Mouse (Mus musculus) embryonic facial prominence, embryonic 13.5 days (tissue): ENCODE results near the gene Prdx1. TPM values are rescaled to one million over a fixed set of nuclear protein-coding genes. Genes with fewer than 3 reads are reported as not detected.

Experiments
- ATAC-seq: fragments of 200-750 bp; cut with Nextera tagmentation; 2 replicates; pipeline ENCODE4 v1.8.0; 2017; ENCODE audit warnings: low read depth; ENCODE audit not compliant: insufficient number of reproducible peaks, insufficient read depth, low FRiP score, low TSS enrichment
- H3K27ac ChIP-seq: fragments of 300-500 bp; sonication (generic); 2 replicates; pipeline ENCODE4 v1.5.1; 2015; ENCODE audit warnings: moderate library complexity, mild to moderate bottlenecking, inconsistent platforms
- H3K27me3 ChIP-seq: fragments of 300-500 bp; sonication (generic); 2 replicates; pipeline ENCODE4 v1.6.1; 2015; ENCODE audit warnings: mild to moderate bottlenecking, inconsistent platforms
- H3K36me3 ChIP-seq: fragments of 300-500 bp; sonication (generic); 2 replicates; pipeline ENCODE4 v1.6.1; 2015; ENCODE audit warnings: mild to moderate bottlenecking, inconsistent platforms
- H3K4me1 ChIP-seq: fragments of 300-500 bp; sonication (generic); 2 replicates; pipeline ENCODE4 v1.6.1; 2015; ENCODE audit warnings: inconsistent platforms
- H3K4me2 ChIP-seq: fragments of 300-500 bp; sonication (generic); 2 replicates; pipeline ENCODE4 v1.6.1; 2015; ENCODE audit warnings: moderate library complexity, mild to moderate bottlenecking, inconsistent platforms
- H3K4me3 ChIP-seq: fragments of 300-500 bp; sonication (generic); 2 replicates; pipeline ENCODE4 v1.5.1; 2015; ENCODE audit warnings: mild to moderate bottlenecking, inconsistent platforms
- H3K9ac ChIP-seq: fragments of 300-500 bp; sonication (generic); 2 replicates; pipeline ENCODE4 v1.6.1; 2015; ENCODE audit warnings: mild to moderate bottlenecking, inconsistent platforms
- H3K9me3 ChIP-seq: fragments of 300-500 bp; sonication (generic); 2 replicates; pipeline ENCODE4 v1.6.1; 2016; ENCODE audit warnings: inconsistent platforms
- WGBS: fragments of 180-500 bp; shearing (Covaris S2); methylation state at CpG from one replicate; pipeline ENCODE4 v1.1.7; 2015; ENCODE audit warnings: mixed read lengths; 5-methylcytosine and 5-hydroxymethylcytosine counted together
- polyA plus RNA-seq: library from polyadenylated mRNA; unstranded; fragments of >200 nt; fragmentation: Nextera tagmentation; extraction: Ambion mirVana; gene quantifications from 2 replicates; pipeline ENCODE4 v1.2.1, GENCODE M21; 2015

Prdx1 gene
- polyA plus RNA-seq, 1 experiment from 2014 or later: 1,215 TPM

- no peak overlapping the region for H3K27ac ChIP-seq
- no peaks in the 10 kb centered on the region for H3K9me3 ChIP-seq
- WGBS: 84% methylated on average over 9 of the region's 9 CpGs
- H3K36me3 ChIP-seq: no peaks in the 10 kb centered on the region
- H3K9ac ChIP-seq: no peak overlapping the region
- H3K4me1 ChIP-seq: no peaks in the 10 kb centered on the region
- no peak overlapping the region for H3K4me2 ChIP-seq
- ATAC-seq: no peak
- no peak overlapping the region for H3K4me3 ChIP-seq
- no peaks in the 10 kb centered on the region for H3K27me3 ChIP-seq
Observed at GRCm38 (mm10) chr4:116731077-116731476, 45.7 kb downstream of the Prdx1 start.

- ATAC-seq: no peak
- Histone ChIP-seq H3K36me3 (no peaks in the 10 kb centered on the region), H3K27ac (no peak overlapping the region), H3K4me1 (peaks cover 2% of the 10 kb centered on the region; the same call in 1 of the 2 replicates), H3K4me3 (no peak overlapping the region), H3K4me2 (no peak overlapping the region), H3K9ac (no peak overlapping the region), H3K27me3 (no peaks in the 10 kb centered on the region), H3K9me3 (no peaks in the 10 kb centered on the region)
- WGBS: 86% methylated on average over 5 of the region's 5 CpGs
Observed at GRCm38 (mm10) chr4:116732355-116732754, 47.0 kb downstream of the Prdx1 start.

- no peak overlapping the region for H3K27ac ChIP-seq
- 86% methylated on average over 2 of the region's 2 CpGs for WGBS
- no peak overlapping the region for H3K4me3 ChIP-seq
- no peak overlapping the region for H3K4me2 ChIP-seq
- no peaks in the 10 kb centered on the region for H3K9me3 ChIP-seq
- no peak for ATAC-seq
- H3K27me3 ChIP-seq: no peaks in the 10 kb centered on the region
- peaks cover 4% of the 10 kb centered on the region; the same call in 1 of the 2 replicates for H3K4me1 ChIP-seq
- no peaks in the 10 kb centered on the region for H3K36me3 ChIP-seq
- H3K9ac ChIP-seq: no peak overlapping the region
Observed at GRCm38 (mm10) chr4:116734996-116735395, 49.7 kb downstream of the Prdx1 start.

GRCm38 (mm10) chr4:116738972-116739751, 53.8 kb downstream of the Prdx1 start:
- whole genome bisulfite sequencing: 72% methylated on average over 9 of the region's 9 CpGs
- H3K36me3 ChIP-seq: 0 out of 2 replicates have a peak, but pooled peaks cover 3% of the 10 kb centered on the region

GRCm38 (mm10) chr4:116749750-116750149, 64.4 kb downstream of the Prdx1 start:
- no peaks in the 10 kb centered on the region for H3K27me3 ChIP-seq

More at GRCm38 (mm10) chr4:116738972-116739751, 53.8 kb downstream of the Prdx1 start:
- no peak overlapping the region for H3K4me3 ChIP-seq
- H3K27me3 ChIP-seq: no peaks in the 10 kb centered on the region
- H3K9ac ChIP-seq: no peak overlapping the region
- H3K9me3 ChIP-seq: no peaks in the 10 kb centered on the region
- no peak overlapping the region for H3K4me2 ChIP-seq
- no peak for ATAC-seq
- peaks cover 4% of the 10 kb centered on the region; the same call in 1 of the 2 replicates for H3K4me1 ChIP-seq
- no peak overlapping the region for H3K27ac ChIP-seq

More at GRCm38 (mm10) chr4:116749750-116750149, 64.4 kb downstream of the Prdx1 start:
- Histone ChIP-seq H3K27ac (no peak overlapping the region), H3K9me3 (no peaks in the 10 kb centered on the region), H3K36me3 (0 out of 2 replicates have a peak, but pooled peaks cover 2% of the 10 kb centered on the region), H3K4me1 (no peaks in the 10 kb centered on the region), H3K9ac (no peak overlapping the region), H3K4me3 (no peak overlapping the region), H3K4me2 (no peak overlapping the region)
- no peak for ATAC-seq
- WGBS: 90% methylated on average over 2 of the region's 2 CpGs

Other genes with a start within 250 kb of the Prdx1 start
- 14.3 and 16.5 TPM in 2 replicates for gene Mast2, start 221.4 kb upstream of the Prdx1 start, polyA plus RNA-seq
- 15.3 and 15.7 TPM in 2 replicates for gene Ipp, start 178.0 kb upstream of the Prdx1 start, polyA plus RNA-seq
- 20.3 and 24.2 TPM in 2 replicates for gene Tmem69, start 129.6 kb upstream of the Prdx1 start, polyA plus RNA-seq
- gene Gpbp1l1, start 127.9 kb upstream of the Prdx1 start, polyA plus RNA-seq: 37.5 and 40.1 TPM in 2 replicates
- 3.1 and 5.0 TPM in 2 replicates for gene Ccdc17, start 88.9 kb upstream of the Prdx1 start, polyA plus RNA-seq
- gene Nasp, start 57.6 kb upstream of the Prdx1 start, polyA plus RNA-seq: 200 and 202 TPM in 2 replicates
- 763 and 775 TPM in 2 replicates for gene Akr1a1, start 33.9 kb upstream of the Prdx1 start, polyA plus RNA-seq
- 24.5 and 30.4 TPM in 2 replicates for gene Mmachc, start 22.9 kb downstream of the Prdx1 start, polyA plus RNA-seq
- 24.9 and 27.4 TPM in 2 replicates for gene Ccdc163, start 23.0 kb downstream of the Prdx1 start, polyA plus RNA-seq
- gene Tesk2, start 35.4 kb downstream of the Prdx1 start, polyA plus RNA-seq: 9.4 and 11.2 TPM in 2 replicates
- gene Toe1, start 122.1 kb downstream of the Prdx1 start, polyA plus RNA-seq: 35.5 and 39.1 TPM in 2 replicates
- gene Mutyh, start 122.2 kb downstream of the Prdx1 start, polyA plus RNA-seq: 16.7 and 19.7 TPM in 2 replicates
- 0.70 and 1.0 TPM in 2 replicates for gene Hpdl, start 136.2 kb downstream of the Prdx1 start, polyA plus RNA-seq
- gene Zswim5, start 191.8 kb downstream of the Prdx1 start, polyA plus RNA-seq: 0.66 and 0.85 TPM in 2 replicates